Mouse (Mus musculus): Measurements from ENCODE around the gene Gpr21. TPM values are rescaled to one million over a fixed set of nuclear protein-coding genes. Genes with fewer than 3 reads are reported as not detected.

The Gpr21 gene
- total RNA-seq, 2 experiments from 2014 or later: 0.80 to 0.89 TPM

DNA sequence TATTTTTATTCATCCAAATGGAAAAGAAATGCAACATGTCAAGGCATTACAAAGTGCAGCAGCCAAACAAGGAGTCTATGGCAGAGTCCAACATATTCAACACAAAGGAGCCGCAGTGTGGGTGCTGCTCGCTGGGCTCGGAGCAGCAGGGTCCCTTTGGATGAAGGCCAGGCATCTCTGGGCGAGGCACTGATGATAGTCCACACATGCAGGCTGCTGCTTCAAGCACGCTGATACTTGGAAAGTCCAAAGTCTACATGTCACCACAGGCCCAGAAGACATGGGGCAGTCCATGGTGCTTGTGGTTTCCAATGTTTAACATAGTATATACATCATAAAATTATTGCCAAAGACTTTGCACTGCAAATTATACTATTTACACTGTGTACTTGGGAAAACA is 53.8 kb downstream of the Gpr21 start:
- DNase-seq (ENCODE audit: low spot score in 2 of 2): no peak

Other genes starting within 250 kb of the Gpr21 start
- not detected for gene Olfr368, start 189.8 kb upstream of the Gpr21 start, total RNA-seq (2021)
- 10 to 100 TPM; 28.4 to 36.1 TPM for gene Pdcl, start 157.0 kb upstream of the Gpr21 start, total RNA-seq (2021)
- gene Rc3h2, start 93.4 kb upstream of the Gpr21 start, total RNA-seq (2021): 10 to 100 TPM; 37.7 to 38.1 TPM
- 10 to 100 TPM in 1 of 2 experiments, 1 to 10 TPM in 1; 9.4 to 10.9 TPM for gene Zbtb26, start 73.2 kb upstream of the Gpr21 start, total RNA-seq (2021)
- 10 to 100 TPM; 14.6 to 16.4 TPM for gene Zbtb6, start 73.2 kb upstream of the Gpr21 start, total RNA-seq (2021)
- gene Rabgap1, start 73.1 kb upstream of the Gpr21 start, total RNA-seq (2021): 10 to 100 TPM; 42.3 to 51.4 TPM
- 10 to 100 TPM; 28.2 to 53.9 TPM for gene Strbp, start 187.5 kb downstream of the Gpr21 start, total RNA-seq (2021)